Mouse (Mus musculus) layer of hippocampus, adult 8-10 months (tissue): ENCODE results near the gene Magea2. TPM values are rescaled to one million over a fixed set of nuclear protein-coding genes. Genes with fewer than 3 reads are reported as not detected.
"Not testable (repeated sequence)": the region's sequence is repeated elsewhere in the genome, so short reads cannot be mapped to it uniquely, and the experiment has no call there.

ENCODE experiments used
- DNase-seq, 2 experiments: peaks; one replicate each; pipeline ENCODE4 v3.0.0; 2022; ENCODE audit warnings: low spot score in 2 of 2
- total RNA-seq, 4 experiments: library from RNA; stranded (reverse); gene quantifications; 2 replicates each; pipeline ENCODE4 v1.2.4; 2022

The Magea2 gene
- total RNA-seq: not detected

DNA sequence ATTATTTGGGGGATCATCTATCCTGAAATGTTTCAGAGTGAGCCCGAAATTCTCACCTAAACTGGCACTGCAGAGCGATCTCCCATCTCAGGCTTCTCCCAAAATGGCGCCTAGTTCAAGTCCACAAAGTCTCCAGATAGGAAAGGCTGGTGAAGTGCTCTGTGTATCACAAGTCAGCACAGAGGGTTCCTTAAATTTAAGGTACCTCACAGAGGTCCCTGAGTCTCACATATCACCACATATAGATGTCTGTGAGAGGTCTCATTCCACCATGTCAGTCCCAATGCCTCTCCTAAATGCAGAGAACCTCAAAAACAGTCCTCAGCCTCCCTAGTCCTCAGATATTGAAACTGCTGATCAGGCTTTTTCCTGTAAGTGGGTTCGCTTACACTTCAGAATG lies at the start of gene Magea2:
Gene Magea2, minus strand, starts transcription at position 101 of the 400 bp plus-strand sequence.
- not testable (repeated sequence) for DNase-seq

DNA sequence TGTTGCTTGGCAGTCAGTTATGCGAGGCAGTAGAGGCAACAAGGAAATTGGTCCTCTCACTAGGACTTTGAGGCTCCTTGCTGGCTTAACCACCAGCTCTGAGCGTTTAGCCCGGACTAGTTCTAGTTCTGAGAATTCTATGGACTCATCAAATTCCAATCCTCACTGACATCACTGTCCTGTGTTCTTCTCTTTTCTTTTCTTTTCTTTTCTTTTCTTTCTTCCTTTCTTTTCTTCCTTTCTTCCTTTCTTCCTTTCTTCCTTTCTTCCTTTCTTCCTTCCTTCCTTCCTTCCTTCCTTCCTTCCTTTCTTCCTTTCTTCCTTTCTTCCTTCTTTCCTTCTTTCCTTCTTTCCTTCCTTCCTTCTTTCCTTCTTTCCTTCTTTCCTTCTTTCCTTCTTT lies 34.8 kb upstream of the Magea2 start, which contains the start of gene Cldn34b2:
Gene Cldn34b2, minus strand, starts transcription at position 101 of the 400 bp plus-strand sequence.
- not testable (repeated sequence) for DNase-seq

DNA sequence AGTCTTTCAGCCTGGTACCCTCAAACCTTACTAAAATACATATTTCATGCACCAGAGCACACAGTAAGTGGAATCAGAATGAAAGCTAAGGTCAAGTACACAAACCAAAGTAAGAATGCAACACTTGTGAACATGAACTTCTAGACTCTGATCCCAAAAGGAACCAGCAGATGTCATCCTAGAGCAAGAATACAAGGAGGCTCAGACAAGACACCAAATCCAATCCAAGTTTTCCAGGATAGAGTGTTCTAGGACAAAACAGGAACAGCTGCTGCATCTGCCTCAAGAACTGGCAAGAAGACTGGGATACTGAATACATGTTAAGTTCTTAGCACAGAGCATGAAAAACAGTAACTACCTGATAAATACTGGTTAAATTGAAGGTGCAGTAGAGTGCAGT lies 4.6 kb upstream of the Magea2 start:
- peak in 1 of 2 experiments; percentile 1 for DNase-seq

DNA sequence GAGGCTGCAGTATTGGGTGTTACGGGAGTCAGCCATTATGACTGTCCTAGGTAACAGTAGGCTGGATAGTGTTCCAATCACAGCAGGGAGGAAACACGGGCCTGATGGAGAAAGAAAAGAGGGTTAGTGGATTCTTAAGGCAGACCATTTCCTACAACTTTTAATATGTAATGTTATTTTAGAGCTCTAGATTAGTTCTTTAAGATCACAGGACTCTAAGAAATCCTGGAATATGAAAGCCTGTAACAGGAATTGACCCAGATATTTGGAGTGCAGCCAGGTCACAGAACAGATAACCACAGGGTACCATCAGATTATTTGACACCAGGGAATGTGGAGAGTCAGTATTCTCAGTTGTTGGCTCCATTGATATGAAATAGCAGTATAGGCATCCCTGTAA lies 3.8 kb downstream of the Magea2 start, which contains the start of gene Magea1:
Gene Magea1, minus strand, starts transcription at position 101 of the 400 bp plus-strand sequence.
- DNase-seq: not testable (repeated sequence)

DNA sequence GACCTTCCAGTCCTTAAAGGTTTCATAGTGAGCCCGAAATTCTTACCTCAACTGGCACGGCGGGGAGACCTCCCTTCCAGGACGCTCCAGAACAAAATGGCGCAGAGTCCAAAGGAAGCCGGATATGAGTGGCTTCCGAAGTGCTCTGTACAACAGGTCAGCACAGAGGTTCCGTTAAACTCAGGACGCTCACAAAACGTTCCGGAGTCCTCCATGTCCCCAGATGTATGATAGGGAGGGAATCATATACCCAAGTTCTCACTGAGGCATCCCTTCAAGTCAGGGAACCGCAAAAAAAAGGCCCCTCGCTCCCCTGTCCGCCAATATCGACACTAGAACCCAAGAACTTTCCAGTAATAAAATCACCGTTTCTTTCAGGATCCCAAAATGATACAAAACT lies 30.4 kb downstream of the Magea2 start, which contains the start of gene Magea5:
Gene Magea5, minus strand, starts transcription at position 101 of the 400 bp plus-strand sequence.
- not testable (repeated sequence) for DNase-seq

DNA sequence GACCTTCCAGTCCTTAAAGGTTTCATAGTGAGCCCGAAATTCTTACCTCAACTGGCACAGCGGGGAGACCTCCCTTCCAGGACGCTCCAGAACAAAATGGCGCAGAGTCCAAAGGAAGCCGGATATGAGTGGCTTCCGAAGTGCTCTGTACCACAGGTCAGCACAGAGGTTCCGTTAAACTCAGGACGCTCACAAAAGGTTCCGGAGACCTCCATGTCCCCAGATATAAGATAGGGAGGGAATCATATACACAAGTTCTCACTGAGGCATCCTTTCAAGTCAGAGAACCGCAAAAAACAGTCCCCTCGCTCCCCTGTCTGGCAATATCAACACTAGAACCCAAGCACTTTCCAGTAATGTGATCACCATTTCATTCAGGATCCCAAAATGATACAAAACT lies 97.7 kb downstream of the Magea2 start, which contains the start of gene Magea8:
Gene Magea8, minus strand, starts transcription at position 101 of the 400 bp plus-strand sequence.
- DNase-seq: not testable (repeated sequence)

Other genes starting within 250 kb of the Magea2 start
- gene Cldn34b1, start 203.4 kb downstream of the Magea2 start, total RNA-seq: not detected
- gene Magea6, start 157.7 kb downstream of the Magea2 start, total RNA-seq: not detected
- gene Magea3, start 144.2 kb downstream of the Magea2 start, total RNA-seq: not detected
- not detected for gene Magea8, start 97.8 kb downstream of the Magea2 start, total RNA-seq
- gene Magea5, start 30.5 kb downstream of the Magea2 start, total RNA-seq: not detected
- not detected for gene Magea1, start 3.9 kb downstream of the Magea2 start, total RNA-seq
- not detected for gene Cldn34b2, start 34.7 kb upstream of the Magea2 start, total RNA-seq
- 10 to 100 TPM; 62.4 to 91.7 (median 78.6) TPM for gene Sat1, start 122.8 kb upstream of the Magea2 start, total RNA-seq
- 10 to 100 TPM; 16.2 to 20.8 (median 17.8) TPM for gene Acot9, start 168.8 kb upstream of the Magea2 start, total RNA-seq
- gene Prdx4, start 247.1 kb upstream of the Magea2 start, total RNA-seq: 10 to 100 TPM; 13.4 to 27.5 (median 24.5) TPM